Mouse (Mus musculus): Measurements from ENCODE around the gene Plppr2. TPM values are rescaled to one million over a fixed set of nuclear protein-coding genes. Genes with fewer than 3 reads are reported as not detected.
A peak's percentile ranks its signal among the peaks of the same experiment; 100 is the strongest.

Plppr2 gene
- polyA plus RNA-seq, 1 experiment from 2014 or later, result 7.8 TPM

DNA sequence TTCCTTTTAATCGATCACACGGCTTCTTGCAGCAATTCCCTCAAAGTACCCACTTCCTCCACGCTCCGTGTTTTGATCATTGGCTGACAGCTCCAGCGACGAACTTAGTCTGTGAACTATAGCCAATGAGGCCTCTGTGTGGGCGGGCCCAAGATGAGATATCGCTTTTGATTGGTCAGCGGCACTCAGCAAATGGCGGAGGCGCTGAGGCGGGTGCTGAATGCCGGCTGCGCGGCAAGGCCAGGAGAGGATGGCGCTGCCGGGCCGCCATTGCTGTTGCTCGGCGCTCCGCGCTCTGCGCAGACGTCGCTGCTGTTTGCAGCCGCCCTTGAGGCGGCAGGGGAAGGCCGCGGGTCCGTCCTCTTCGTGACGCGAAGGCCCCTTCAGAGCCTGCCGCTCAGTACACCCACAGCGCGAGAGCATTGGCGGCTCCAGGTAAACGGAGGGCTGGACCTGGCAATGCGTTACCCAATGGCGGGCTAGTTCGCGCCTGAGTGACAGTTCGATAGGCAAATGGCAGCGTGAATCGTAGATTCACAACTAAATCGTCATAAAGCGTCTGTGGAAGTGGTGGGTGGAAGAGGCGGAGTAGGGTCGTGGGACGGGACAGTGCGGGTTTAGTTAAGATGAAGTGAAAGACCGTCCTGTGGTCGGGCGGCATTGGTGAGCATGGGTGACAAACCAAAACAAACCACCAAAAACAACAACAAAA is 18.9 kb downstream of the Plppr2 start, which contains the start of gene Swsap1:
Gene Swsap1 (plus strand): TSS at position 186 of the 712 bp plus-strand sequence.
- H3K9me3 ChIP-seq (replicated peaks), result no peaks in the 10 kb centered on the region
- peaks cover 16% of the 10 kb centered on the region for H3K36me3 ChIP-seq
- peak within 1 kb of the TSS; percentile 95 for H3K27ac ChIP-seq
- H3K27me3 ChIP-seq (ENCODE audit: low read depth, poor library complexity, severe bottlenecking), result peaks cover 25% of the 10 kb centered on the region
- DNase-seq (ENCODE audit: low spot score), result peak; percentile 93
- WGBS, result under 1% methylated on average over 54 of the region's 54 CpGs
- peak within 1 kb of the TSS; percentile 79 for H3K4me3 ChIP-seq
- H3K4me1 ChIP-seq, result peaks cover 25% of the 10 kb centered on the region

DNA sequence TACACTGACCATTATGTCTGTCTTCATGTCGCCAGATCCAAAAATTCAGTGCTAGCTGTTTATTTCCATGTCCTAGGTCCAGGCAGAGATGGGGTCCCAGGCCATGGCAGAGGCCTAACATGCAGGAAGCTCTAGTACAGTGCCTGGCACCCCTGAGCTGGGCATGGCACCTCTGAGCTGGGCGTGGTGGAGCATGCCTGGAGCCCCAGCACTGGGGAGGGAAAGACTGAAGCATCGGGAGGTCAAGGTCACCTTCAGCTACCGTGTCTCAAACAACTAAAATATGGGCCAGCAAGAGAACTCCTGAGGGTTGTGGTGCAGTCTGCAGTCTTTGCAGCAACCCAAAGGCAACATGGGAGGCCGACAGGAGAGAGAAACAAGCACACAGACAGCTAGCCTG is 21.5 kb downstream of the Plppr2 start:
- H3K36me3 ChIP-seq, result peaks cover 16% of the 10 kb centered on the region
- peaks cover 50% of the 10 kb centered on the region for H3K4me1 ChIP-seq
- no peak for DNase-seq (ENCODE audit: low spot score)
- WGBS, result 89% methylated on average over 5 of the region's 5 CpGs
- no peak overlapping the region for H3K27ac ChIP-seq
- H3K4me3 ChIP-seq, result no peak overlapping the region
- H3K9me3 ChIP-seq (replicated peaks), result no peaks in the 10 kb centered on the region
- H3K27me3 ChIP-seq (ENCODE audit: low read depth, poor library complexity, severe bottlenecking), result peaks cover 52% of the 10 kb centered on the region

DNA sequence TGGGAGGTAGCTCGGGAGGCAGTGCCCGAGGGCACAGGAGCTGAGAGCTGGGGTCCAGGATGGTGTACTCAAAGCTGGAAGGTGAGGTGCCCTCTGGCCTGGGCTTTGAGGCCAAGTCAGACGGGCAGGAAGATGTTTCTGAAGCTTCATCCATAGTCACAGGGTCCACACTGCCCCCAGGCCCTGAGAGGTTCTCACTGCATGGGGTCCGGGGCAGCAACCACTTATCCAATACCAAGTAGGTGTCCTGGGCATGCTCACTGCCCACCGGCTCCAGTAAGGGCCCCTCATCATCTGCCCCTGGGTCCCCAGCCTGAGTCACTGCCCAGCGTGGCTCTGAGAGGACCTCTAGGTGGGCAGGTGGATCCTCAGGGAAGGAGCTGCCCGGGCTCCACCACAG is 22.4 kb downstream of the Plppr2 start:
- Histone ChIP-seq H3K4me3 (no peak overlapping the region), H3K36me3 (peaks cover 16% of the 10 kb centered on the region), H3K9me3 (replicated peaks) (no peaks in the 10 kb centered on the region), H3K27me3 (ENCODE audit: low read depth, poor library complexity, severe bottlenecking) (peaks cover 60% of the 10 kb centered on the region), H3K4me1 (peaks cover 51% of the 10 kb centered on the region), H3K27ac (no peak overlapping the region)
- WGBS, result 88% methylated on average over 7 of the region's 7 CpGs
- DNase-seq (ENCODE audit: low spot score), result no peak

DNA sequence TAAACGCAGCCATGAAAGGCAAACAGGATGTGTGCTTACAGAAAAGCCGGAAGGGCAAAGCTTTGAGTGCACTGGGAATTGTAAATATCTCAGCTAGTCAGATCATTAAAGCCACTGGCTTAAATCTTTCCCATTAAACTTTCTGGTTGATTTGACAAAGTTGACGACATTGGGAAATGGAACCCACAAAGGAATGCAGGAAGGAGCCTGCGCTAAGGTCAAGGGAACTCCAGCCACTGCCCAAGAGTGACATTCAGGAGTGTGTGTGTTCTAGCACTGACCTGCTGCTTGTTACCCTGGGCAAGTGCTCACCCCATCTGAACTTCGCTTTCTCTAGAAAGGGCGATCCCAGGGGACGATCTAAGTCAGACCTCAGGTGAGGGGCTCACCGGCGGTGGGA is 23.3 kb downstream of the Plppr2 start:
- Histone ChIP-seq H3K4me1 (peaks cover 49% of the 10 kb centered on the region), H3K27ac (no peak overlapping the region), H3K9me3 (replicated peaks) (no peaks in the 10 kb centered on the region), H3K36me3 (peaks cover 16% of the 10 kb centered on the region), H3K4me3 (peak overlapping the region; percentile 54), H3K27me3 (ENCODE audit: low read depth, poor library complexity, severe bottlenecking) (peaks cover 61% of the 10 kb centered on the region)
- DNase-seq (ENCODE audit: low spot score), result no peak
- WGBS, result 43% methylated on average over 9 of the region's 9 CpGs

DNA sequence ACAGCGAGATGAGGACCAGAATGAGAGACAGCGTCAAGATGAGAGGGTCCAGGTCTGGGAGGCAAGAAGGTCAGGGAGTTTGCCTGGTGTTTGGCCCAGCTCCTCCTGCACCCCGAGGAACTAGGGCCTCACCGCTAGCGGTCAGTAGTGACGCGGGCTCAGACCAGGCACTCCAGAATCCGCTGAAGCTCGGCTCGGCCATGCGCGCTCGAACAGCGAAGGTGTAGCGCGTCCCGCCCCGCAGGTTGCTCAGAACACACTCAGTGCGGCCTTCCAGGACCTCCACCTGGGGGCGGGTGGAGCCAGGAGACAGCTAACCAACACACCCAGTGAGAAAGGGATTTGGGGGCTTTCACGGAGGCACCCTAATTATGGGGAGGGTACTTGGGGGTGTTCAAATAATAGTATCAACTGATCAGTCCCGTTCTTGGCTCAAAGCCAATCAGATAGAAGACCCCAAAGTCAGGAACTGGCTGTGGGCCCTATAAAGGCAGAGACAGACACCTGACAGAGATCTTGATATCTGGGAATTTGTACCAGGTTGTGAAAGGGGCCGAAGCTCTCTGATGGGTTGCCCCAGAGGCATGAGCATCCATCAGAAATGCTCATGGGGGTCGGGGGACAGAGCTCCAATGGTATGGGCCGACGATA is 23.9 kb downstream of the Plppr2 start:
- H3K27me3 ChIP-seq (ENCODE audit: low read depth, poor library complexity, severe bottlenecking), result peaks cover 61% of the 10 kb centered on the region
- H3K4me1 ChIP-seq, result peaks cover 49% of the 10 kb centered on the region
- H3K27ac ChIP-seq, result no peak overlapping the region
- peak overlapping the region; percentile 54 for H3K4me3 ChIP-seq
- peaks cover 16% of the 10 kb centered on the region for H3K36me3 ChIP-seq
- H3K9me3 ChIP-seq (replicated peaks), result no peaks in the 10 kb centered on the region
- 7% methylated on average over 26 of the region's 26 CpGs for WGBS
- DNase-seq (ENCODE audit: low spot score), result peak; percentile 62

DNA sequence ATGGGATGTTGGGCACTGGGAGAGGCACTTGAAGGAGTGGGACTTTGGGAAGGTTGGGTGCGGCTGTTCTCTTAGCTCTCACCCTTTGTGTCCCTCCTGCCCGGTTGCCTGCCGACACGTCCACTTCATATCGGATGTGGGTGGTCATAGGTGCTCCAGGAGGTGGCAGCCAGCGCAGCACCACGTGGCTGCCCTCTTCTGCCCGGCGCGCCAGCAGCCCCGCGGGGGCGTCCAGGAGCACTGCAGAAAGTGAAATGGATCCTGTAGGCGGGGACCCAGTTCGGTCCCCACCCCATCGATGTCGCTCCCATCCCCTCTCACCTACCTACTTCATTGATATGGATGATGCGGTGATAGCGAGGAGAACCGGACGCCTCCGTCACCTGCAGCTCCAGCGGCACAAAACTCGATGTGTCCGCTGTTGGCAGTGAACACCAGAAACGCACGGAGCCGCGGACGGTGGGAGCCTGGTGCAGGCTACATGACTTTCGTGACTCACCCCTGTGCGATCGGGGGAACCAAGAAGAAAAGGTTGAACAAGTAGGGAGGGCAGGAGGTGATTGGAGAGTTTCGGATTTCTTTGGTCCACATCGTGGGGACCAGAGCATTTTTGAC is 24.6 kb downstream of the Plppr2 start:
- Histone ChIP-seq H3K9me3 (replicated peaks) (no peaks in the 10 kb centered on the region), H3K27ac (peak overlapping the region; percentile 72), H3K27me3 (ENCODE audit: low read depth, poor library complexity, severe bottlenecking) (peaks cover 61% of the 10 kb centered on the region), H3K4me3 (peak overlapping the region; percentile 54), H3K36me3 (peaks cover 16% of the 10 kb centered on the region), H3K4me1 (peaks cover 45% of the 10 kb centered on the region)
- 1% methylated on average over 35 of the region's 35 CpGs for WGBS
- DNase-seq (ENCODE audit: low spot score), result peak; percentile 52

DNA sequence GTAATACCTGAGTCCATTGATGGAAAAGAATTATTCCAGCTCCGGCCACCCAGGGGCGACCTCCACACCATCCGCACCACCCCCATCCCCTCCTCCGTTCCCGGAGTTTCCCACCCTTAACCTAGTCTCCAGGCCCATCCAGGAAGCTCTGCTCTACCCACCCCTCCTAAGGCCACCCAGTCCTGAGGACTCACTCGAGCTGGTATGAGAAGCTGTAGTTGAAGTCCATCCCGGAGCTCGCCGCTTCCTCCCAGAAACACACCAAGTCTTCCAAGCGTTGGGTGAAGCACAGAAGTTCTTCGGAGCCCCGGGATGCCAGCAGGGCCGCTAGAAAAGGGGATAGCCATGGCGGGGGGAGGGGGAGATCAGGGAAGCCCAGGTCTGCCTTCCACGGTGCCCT is 25.2 kb downstream of the Plppr2 start:
- H3K4me1 ChIP-seq, result peaks cover 42% of the 10 kb centered on the region
- H3K9me3 ChIP-seq (replicated peaks), result no peaks in the 10 kb centered on the region
- peaks cover 61% of the 10 kb centered on the region for H3K27me3 ChIP-seq (ENCODE audit: low read depth, poor library complexity, severe bottlenecking)
- peak overlapping the region; percentile 54 for H3K4me3 ChIP-seq
- DNase-seq (ENCODE audit: low spot score), result peak; percentile 63
- peak overlapping the region; percentile 72 for H3K27ac ChIP-seq
- H3K36me3 ChIP-seq, result peaks cover 16% of the 10 kb centered on the region
- under 1% methylated on average over 15 of the region's 15 CpGs for WGBS

DNA sequence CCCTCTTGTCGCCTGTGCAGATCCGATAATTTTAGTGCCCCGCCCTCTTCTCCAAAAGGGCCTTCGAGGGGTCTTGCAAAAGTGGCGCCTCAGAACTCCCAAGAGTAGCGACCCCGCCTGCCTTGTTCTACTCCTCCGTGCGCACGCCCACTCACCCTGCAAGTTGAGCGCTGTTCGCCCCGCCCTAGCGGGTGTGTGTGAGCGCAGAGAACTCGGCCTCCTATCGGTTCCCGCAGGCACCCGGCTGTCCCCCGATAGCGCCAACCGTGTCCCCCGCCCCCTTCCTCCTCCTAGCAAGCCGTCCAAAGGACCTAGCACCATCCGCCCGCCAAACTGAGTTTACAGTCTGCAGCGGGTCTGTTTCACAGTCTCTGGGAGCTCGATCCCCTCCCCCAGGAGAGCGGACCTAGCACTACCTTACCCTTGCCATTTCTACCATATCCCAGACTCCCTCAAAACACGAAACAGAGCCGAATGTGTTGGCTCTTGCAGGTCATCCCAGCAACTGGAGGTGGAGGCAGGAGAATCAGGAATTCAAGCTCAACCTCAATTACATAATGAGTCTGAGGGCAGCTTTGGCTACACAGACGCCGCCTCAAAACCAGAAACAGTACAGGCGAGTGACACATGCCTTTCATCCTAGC is 25.7 kb downstream of the Plppr2 start:
- Histone ChIP-seq H3K36me3 (peaks cover 12% of the 10 kb centered on the region), H3K27me3 (ENCODE audit: low read depth, poor library complexity, severe bottlenecking) (peaks cover 61% of the 10 kb centered on the region), H3K9me3 (replicated peaks) (no peaks in the 10 kb centered on the region), H3K27ac (peak overlapping the region; percentile 72), H3K4me1 (peaks cover 42% of the 10 kb centered on the region), H3K4me3 (peak overlapping the region; percentile 54)
- WGBS, result 3% methylated on average over 34 of the region's 34 CpGs
- DNase-seq (ENCODE audit: low spot score), result peak; percentile 78

DNA sequence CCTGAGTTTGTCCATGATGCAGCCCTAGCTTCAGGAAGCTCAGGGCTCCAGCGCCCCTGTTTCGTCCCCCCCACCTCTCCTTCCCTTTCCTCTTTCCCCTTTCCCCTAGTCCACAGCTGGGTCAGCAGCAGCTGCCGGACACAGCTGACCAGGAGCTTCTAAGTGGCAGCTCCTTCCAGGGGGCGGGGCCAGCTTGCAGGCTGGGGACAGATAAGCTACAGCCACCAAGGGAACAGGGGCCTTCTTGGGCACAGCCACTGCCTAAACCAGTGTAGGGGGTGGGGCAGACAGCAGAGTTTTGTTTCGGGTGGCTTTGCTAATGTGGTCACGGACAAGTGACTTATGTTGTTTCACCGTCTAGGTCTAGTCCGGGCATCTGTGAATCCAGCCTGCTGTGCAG is 26.6 kb downstream of the Plppr2 start, which contains the start of gene Epor:
Gene Epor (minus strand): TSS at position 90 of the 400 bp plus-strand sequence.
- WGBS, result 24% methylated on average over 8 of the region's 8 CpGs
- H3K4me3 ChIP-seq, result peak within 1 kb of the TSS; percentile 54

DNA sequence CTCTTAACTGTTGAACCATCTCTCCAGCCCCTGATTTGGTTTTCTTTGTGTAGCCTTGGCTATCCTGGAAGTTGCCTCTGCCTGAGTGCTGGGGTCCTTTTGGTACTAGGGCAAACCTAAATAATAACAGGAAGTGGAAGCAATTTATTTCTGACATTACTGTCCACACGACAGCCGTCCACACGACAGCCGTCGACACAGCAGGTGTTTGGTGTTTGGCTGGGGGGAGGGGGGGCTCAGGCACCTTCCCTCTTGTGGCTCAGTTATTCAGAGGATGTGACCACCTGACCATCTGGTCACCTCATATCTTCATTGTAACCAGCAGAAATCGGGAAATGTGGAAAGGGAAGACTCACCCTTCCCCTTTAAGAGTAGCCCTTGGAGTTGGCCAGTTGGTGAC is 32.0 kb downstream of the Plppr2 start:
- Histone ChIP-seq H3K9me3 (replicated peaks) (no peaks in the 10 kb centered on the region), H3K36me3 (0 out of 2 replicates have a peak, but pooled peaks cover 1% of the 10 kb centered on the region), H3K4me3 (no peak overlapping the region), H3K27me3 (ENCODE audit: low read depth, poor library complexity, severe bottlenecking) (peaks cover 4% of the 10 kb centered on the region), H3K4me1 (peaks cover 4% of the 10 kb centered on the region), H3K27ac (no peak overlapping the region)
- DNase-seq (ENCODE audit: low spot score), result no peak
- 74% methylated on average over 6 of the region's 6 CpGs for WGBS

More for the DNA sequence above, 26.6 kb downstream of the Plppr2 start, which contains the start of gene Epor:
- Histone ChIP-seq H3K4me1 (peaks cover 46% of the 10 kb centered on the region), H3K9me3 (replicated peaks) (no peaks in the 10 kb centered on the region), H3K27me3 (ENCODE audit: low read depth, poor library complexity, severe bottlenecking) (peaks cover 59% of the 10 kb centered on the region), H3K27ac (peak within 1 kb of the TSS; percentile 72), H3K36me3 (peaks cover 7% of the 10 kb centered on the region; the same call in 1 of the 2 replicates)
- peak; percentile 59 for DNase-seq (ENCODE audit: low spot score)

DNA sequence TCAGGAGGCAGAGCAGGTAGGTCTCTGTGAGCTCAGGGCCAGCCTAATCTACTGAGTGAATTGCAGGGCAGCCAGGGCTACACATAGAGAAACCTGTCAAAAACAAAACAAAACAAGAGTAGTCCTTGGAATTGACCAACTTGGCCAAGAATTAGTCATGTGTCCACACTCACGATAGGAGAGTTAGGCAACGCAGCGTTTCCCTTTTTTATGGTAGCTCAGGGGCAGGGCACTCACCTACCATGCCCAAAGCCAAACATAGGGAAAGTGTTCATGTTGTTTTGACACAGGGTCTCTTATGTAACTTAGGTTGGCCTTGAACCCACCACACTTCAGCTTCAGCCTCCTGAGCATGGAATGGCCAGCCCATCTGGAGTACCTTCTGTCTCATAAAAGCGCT is 32.5 kb downstream of the Plppr2 start:
- H3K4me3 ChIP-seq, result no peak overlapping the region
- 90% methylated on average over 4 of the region's 4 CpGs for WGBS
- H3K27ac ChIP-seq, result no peak overlapping the region
- 0 out of 2 replicates have a peak, but pooled peaks cover 3% of the 10 kb centered on the region for H3K36me3 ChIP-seq
- peaks cover 4% of the 10 kb centered on the region for H3K4me1 ChIP-seq
- peaks cover under 1% of the 10 kb centered on the region; the same call in 1 of the 2 replicates for H3K27me3 ChIP-seq (ENCODE audit: low read depth, poor library complexity, severe bottlenecking)
- no peak for DNase-seq (ENCODE audit: low spot score)
- no peaks in the 10 kb centered on the region for H3K9me3 ChIP-seq (replicated peaks)

DNA sequence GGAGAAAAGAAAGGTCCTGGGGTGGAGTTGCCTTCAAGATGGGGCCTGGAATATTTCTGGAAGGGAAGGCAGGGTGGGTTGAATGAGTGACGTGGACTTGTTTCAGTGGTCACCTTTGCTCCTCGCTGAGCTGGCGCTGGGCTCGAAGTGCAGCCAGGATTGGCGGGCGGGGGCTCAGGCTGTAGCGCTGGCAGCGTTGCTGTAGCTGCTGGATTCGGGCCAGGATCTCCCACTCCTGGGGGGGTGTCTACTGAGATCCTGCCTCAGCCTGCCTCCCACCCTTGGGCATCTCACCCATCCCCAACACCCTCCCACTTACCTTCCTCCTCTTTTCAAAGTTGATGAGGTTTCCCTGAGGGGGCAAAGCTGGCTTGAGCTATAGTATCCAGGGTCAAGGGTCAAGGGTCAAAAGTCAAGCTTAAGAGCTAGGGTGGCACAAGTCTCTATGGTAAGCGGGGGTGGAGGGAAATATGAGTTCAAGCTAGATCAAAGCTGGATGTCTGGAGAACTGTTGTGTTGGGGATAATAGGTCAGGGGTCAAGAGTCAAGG is 39.9 kb downstream of the Plppr2 start:
- Histone ChIP-seq H3K4me3 (no peak overlapping the region), H3K27ac (no peak overlapping the region), H3K27me3 (ENCODE audit: low read depth, poor library complexity, severe bottlenecking) (peaks cover 8% of the 10 kb centered on the region; the same call in 1 of the 2 replicates), H3K36me3 (peaks cover 8% of the 10 kb centered on the region; the same call in 1 of the 2 replicates), H3K9me3 (replicated peaks) (no peaks in the 10 kb centered on the region), H3K4me1 (no peaks in the 10 kb centered on the region)
- DNase-seq (ENCODE audit: low spot score), result no peak
- 90% methylated on average over 10 of the region's 10 CpGs for WGBS
